Mouse (Mus musculus) adrenal gland, postnatal 14 days (tissue): Measurements from ENCODE around the gene Araf. TPM values are rescaled to one million over a fixed set of nuclear protein-coding genes. Genes with fewer than 3 reads are reported as not detected.
"Not testable (repeated sequence)": the region's sequence is repeated elsewhere in the genome, so short reads cannot be mapped to it uniquely, and the experiment has no call there.

ENCODE experiments used
- DNase-seq: peaks from one replicate; pipeline ENCODE4 v3.0.0; 2021; ENCODE audit warnings: mixed read lengths
- long read RNA-seq, 2 experiments: library from polyadenylated mRNA; stranded (forward); transcript quantifications; one replicate each; pipeline ENCODE4 v2.0.0; 2021
- total RNA-seq: library from RNA; stranded (reverse); gene quantifications from 2 replicates; pipeline ENCODE4 v1.2.3, GENCODE M21; 2021

Araf gene
- total RNA-seq, result 96.3 and 102 TPM in 2 replicates
- long read RNA-seq, experiment 1, transcript Araf-201 (16 exons, 2,358 nt), result major isoform, 40 of 103 reads
- long read RNA-seq, experiment 1, transcript Araf-202 (6 exons, 1,520 nt), result minor isoform, 20 of 103 reads
- long read RNA-seq, experiment 1, partial matches to known transcripts, result 13 of 103 reads
- long read RNA-seq, experiment 1, other reads (novel, unspliced or antisense), result 29 of 103 reads
- long read RNA-seq, experiment 2, transcript Araf-202 (6 exons, 1,520 nt), result minor isoform, 21 of 78 reads
- long read RNA-seq, experiment 2, transcript Araf-201 (16 exons, 2,358 nt), result major isoform, 27 of 78 reads
- long read RNA-seq, experiment 2, partial matches to known transcripts, result 15 of 78 reads
- long read RNA-seq, experiment 2, other reads (novel, unspliced or antisense), result 13 of 78 reads

DNA sequence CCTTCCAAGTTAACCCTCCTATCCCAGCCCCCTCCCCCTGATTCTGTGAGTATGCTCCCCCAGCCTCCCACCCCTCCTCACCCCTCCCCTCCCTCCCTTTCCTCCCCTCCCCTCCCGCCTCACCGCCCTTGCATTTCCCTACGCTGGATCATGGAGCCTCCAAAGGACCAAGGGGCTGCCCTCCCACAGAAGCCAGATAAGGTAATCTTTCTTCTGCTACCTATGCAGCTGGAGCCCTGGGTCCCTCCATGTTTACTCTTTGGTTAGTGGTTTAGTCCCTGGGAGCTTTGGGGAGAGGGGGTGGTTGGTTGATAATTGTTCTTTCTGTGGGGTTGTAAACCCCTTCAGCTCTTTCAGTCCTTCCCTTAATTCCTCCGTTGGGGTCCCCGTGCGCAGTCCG, at the start of gene Araf:
Araf (plus strand) TSS at position 134 of the 400 bp plus-strand sequence.
- peak; percentile 15 for DNase-seq

DNA sequence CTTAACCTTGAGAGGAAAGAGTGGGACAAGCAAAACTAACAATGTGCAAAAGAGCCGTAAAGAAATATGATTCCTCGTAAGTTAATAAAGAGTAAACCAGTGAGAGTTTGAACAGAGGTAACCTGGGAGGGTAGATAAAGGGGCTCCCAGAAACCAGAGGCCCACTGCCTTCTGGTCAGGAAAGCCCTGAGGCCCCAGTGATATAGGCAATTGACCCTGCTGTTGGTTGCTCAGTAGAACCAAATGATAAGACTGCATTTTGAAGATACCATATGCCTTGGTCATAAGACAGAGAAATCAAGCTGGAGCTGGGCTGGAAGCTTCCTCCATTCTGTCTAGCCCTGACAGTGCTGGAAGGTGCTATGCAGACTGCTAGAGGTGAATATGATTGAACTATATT, 48.8 kb upstream of the Araf start:
- DNase-seq, result no peak

DNA sequence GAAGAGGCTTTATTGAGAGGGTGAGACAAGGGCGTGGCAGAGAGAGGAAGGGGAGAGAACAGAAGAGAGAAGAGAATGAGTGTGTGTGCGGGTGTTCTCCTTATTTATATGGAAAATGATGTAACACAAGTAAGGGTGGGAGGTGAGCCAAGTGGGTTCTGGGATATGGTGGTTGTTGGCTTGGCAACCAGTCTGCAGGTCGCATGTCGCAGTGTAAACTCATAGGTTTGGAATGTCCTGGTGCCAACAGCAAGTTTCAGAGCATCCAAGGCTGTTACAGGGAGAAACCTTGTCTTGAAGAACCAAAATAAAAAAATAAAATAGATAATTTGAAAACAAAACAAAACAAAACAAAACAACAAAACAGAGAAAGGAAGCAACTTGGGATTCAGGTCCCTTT, 36.4 kb upstream of the Araf start:
- no peak for DNase-seq

DNA sequence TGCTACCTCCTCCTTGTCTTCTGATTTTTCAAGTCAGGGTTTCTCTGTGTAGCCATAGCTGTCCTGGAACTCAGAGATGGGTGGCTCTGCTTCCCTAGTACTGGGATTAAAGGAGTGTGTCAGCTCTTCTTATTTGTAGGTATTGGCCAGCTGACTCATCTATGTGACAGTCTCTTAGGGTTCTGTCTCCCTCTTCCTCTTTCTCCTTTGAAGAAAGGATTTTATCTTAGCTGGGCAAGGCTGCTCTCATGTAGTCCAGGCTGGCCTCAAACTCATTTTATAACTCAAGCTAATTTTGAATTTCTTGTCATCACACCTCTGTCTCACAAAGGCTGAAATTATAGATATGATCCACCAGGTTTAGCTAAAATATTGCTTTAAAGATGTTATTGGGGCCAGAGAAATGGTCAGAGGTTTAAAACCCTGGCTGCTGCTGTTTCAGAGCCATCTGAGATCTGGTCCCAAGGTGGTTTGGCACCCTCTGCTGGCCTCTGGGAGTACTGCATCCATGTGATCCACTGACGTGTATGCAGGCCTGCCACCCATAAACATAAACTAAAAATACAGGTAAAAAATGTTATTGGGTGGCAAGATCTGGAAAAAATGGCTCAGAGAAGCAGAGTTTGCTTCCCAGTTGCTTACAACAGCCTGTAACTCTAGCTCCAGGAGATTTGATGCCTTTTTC, 26.8 kb upstream of the Araf start:
- peak; percentile 86 for DNase-seq

DNA sequence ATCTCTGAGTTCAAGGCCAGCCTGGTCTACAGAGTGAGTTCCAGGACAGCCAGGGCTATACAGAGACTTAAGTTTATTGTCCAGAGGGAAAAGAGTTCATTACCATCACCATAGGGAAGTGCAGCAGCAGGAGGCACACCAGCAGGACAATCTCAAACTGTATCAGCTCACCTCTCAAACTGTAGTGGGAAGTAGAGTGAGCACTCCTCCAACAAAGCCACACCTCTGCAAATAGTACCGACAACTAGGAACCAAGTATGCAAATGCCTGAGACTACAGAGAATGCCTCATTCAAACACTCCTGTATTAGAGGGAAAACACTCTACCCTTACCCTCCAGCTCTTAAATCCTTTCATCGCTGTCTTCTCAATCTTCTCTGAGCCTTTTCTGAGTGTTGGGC, 25.9 kb upstream of the Araf start:
- DNase-seq, result no peak

DNA sequence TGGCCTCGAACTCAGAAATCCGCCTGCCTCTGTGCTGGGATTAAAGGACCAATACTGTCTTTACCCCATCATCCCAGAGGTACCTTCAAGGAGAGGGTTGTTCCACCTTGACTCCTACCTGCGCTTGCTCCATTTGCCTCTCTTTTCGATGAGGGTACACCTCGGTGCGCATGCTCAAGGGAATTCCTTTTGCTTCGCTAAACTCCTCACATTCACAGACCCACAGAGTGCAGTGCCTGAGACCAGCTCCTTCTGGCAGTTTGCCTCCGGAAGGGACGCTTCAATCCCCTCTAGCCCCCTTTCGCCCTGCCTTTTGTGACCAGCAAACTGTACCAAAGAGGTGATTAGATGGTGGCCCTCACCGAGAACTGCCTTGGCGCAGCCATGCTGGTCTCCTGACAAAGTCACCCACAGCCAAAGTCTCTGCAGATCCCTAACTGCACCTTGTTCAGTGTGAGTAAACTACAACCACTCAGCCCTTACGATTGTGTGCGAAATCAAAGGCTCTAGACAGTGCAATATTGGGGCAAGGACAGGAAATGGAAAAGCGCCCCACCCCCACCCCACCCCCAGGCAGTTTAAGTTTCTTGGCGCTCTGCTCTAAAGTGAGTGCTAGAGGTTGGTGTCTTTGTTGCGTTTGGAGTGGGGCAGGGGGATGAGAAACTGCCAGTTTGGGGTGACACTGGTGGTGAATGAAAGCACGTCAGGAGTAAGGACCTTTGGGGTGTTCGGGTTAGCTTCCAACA, 22.2 kb upstream of the Araf start:
- DNase-seq, result no peak

DNA sequence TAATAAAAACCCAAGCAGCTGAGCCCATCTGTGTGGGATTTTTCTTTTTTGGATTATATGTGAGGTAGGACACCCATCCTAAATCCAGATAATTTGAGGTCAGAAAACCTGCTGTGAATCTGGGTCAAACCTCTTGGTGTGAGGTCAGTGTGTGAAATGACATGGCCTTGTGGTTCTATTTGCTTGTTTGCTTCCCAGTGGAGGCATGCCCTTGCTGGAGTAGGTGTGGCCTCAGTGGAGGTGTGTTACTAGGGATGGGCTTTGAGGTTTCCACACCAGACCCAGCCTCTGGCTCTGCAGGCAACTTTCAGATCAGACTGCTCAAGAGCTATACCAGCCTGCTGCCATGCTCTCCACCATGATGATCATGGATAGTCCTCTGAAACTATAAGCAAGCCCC, 20.0 kb upstream of the Araf start:
- no peak for DNase-seq

DNA sequence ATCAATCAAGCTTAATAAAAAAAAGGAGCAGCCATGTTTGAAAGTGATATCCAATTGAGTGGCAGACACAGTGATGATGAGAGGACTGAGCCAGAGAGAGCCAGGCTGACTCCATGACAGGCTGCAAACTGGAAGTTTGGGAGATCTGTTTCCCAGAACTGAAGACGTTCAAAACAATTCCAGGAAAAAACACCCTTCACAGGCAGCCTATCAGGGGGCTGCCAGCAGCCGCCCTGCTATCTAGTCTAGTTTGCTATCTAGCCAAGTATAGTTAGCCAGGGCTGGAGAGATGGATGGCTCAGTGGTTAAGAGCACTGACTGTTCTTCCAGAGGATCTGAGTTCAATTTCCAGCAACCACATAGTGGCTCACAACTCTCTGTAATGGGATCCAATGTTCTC, 10.3 kb upstream of the Araf start:
- DNase-seq, result no peak

DNA sequence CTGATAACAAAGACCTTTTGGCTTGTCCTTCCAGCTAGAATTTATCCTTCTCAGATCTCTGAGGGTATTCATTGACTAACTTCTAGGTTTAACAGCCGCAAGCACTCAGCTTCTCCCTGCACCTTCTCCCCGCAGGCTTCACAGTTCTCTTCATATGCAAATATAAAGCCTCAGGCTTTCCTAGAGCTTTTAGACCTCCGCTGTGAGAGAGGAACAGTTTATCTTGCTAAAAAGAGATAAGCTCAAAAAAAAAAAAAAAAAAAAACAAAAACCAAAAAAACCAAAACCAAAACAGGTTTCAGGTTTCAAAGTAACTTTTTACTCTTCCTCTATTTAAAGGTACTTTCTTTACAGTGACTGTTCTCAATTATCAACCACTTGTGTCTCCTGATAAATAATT, 5.2 kb upstream of the Araf start:
- DNase-seq, result no peak

DNA sequence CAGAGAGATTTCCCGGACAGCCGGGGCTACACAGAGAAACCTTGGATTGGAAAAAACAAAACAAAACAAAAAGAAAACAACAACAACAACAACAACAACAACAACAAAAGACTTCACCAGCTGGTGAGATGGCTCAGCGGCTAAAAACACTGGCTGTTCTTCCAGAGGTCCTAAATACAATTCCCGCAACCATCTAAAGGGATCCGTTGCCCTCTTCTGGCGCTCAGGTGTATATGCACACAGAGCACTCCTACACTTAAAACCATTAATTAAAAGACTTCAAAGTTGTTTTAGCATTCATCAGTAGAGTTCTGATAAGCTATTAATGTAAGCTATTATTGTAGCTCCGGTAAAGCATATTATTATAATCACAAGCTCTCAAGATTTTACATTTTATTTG, 4.4 kb upstream of the Araf start:
- no peak for DNase-seq

DNA sequence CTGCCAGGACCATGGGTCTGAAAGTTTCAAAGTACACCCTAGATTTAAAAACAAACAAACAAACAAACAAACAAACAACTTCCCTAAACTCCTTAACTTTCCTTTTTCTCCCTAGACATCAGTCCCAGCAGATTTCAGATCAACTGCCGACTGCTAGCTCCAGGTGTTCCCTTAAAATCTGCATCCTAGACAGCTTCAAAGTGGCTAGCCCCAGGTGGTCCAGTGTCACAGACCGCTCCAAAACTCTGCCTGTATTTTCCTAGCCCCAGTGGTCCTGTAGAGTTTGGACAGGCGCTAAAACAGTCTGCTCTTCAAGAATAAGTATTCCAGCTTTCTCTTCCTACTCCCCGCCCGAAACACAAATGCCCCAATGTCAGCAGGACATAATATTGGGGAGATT, 3.4 kb upstream of the Araf start:
- no peak for DNase-seq

DNA sequence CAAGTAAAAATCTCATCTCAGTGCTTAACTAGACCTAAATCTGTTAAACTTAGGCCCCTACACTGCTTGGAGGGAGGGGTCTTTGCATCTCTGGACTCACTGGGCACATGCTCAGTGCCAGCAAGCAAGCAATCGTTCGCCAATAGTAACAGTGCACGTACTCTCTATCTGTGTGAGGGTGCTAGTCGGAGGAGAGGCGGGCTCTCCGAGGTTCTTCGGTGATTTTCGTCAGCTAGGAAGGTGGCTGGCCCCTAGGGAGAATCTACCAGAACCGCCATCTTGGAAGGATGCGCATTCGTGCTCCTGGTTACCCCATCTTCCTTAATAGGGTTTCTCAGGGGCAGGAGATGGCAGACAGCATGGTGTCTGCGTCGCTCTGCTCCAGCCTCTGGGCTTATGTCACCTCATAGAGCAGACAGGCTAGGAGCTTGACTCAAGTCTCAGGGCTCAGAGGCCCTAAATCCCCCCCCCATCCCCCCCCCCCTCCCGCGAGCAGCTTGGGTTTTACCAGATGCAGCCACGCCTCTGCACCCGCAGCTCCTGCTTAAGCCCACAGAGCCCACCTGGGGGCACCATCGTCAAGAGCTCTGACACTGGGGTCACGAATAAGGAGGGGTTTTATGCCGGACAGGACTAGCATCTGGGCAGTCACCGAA, 655 bp downstream of the Araf start:
- peak; percentile 85 for DNase-seq

DNA sequence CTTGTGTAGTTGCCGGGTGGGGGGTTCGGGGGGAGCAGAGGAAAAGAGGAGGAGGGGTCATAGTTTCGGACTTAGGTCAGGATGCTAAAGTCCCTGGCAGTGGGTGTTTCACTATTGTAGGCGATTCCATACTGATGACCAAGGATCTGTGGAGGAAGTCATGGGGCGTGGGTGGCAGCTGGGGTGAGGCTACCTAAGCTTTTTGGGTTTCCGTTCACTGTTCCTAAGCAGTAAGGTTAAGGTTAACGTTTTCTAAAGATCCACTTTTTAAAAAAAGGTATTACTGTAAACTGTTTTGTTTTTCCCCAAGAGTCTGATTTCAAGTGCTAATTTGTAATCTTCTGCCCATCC, 1.2 kb downstream of the Araf start:
- no peak for DNase-seq

DNA sequence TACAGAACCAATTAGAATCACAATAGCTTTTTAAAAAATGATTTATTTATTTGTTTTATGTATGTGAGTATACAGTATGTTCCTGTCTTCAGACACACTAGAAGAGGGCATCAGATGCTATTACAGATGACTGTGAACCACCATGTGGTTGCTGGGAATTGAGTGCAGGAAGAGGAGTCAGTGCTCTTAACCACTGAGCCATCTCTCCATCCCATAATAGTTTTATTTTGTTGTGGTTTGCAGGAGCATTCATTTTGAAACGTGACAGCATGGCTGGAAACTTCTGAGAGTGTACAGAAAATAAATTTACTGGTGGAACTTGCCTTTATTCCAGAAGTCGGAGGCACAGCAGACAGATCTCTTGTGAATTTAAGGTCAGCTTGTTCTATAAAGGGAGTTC, 3.8 kb downstream of the Araf start:
- no peak for DNase-seq

DNA sequence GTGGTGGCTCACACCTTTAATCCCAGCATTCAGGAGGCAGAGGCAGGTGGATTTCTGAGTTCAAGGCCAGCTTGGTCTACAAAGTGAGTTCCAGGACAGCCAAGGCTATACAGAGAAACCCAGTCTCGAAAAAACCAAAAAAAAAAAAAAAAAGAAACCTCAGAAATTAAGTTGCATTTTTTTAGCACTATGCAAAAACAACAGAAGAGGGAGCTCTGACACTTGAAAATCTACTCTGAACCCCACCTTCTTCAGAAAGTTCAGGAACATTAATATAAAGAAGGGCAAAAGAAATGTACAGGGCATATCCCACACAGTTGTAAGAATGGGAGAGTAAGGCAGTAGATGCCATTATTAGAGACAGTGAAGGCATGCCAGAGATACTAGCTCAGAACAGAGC, 6.7 kb downstream of the Araf start:
- not testable (repeated sequence) for DNase-seq

DNA sequence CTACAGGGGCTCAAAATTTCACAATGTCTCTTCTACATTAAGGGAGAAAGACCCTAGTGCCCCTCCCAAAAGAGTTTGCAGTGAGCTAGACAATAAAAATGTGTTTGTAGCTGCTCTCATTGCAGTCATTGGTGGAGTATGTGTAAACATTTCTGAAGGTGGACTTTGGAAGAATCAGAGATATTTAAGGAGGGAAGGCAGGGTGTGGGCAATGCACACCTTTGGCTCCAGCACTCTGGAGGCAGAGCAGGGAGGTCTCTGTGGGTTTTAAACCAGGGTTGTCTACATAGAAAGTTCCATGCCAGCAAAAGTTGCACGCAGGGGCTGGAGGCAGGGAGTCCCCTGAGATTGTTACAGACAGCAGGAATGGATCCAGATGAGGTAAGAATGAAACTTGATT, 8.7 kb downstream of the Araf start:
- DNase-seq, result no peak

DNA sequence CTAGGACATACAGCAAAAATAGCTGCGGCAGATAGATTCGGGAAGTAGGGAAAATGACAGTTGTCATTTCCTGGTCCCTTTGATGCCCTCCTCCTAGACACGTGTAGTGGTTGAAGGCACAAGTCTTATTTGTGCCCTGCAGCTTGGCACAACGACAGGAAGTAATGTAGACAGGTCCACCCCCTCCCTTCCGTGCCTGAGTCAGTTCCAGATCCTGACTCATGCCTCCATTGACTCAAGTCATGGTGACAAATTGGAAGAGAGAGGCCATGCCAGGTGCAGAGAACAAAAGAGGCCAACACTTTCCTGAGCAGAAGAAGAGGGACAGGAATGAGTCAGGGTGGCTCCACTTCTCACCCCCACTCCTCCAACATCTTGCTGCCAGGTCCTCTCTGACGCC, 19.4 kb downstream of the Araf start:
- DNase-seq, result peak; percentile 69

DNA sequence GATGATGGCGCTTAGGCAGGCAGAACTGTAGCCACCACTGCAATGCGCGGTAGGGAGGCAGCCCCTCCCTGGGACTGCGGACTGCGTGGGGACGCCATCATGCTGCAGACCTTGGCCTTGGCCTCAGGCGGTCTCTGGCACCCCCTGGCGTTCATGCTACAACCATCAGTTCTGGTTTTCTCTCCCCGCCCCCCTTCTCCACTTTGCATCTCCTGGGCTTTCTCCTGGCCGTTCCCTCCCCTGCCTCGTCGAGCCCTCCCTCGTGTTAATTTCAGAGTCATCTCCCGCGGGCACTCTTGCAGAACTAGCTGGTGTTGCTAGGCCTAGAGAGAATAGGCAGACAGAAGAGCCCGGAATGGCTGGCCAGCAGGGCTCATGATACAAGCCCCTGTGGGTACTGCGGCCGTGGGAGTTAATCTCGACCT, 21.6 kb downstream of the Araf start:
- peak; percentile 93 for DNase-seq

DNA sequence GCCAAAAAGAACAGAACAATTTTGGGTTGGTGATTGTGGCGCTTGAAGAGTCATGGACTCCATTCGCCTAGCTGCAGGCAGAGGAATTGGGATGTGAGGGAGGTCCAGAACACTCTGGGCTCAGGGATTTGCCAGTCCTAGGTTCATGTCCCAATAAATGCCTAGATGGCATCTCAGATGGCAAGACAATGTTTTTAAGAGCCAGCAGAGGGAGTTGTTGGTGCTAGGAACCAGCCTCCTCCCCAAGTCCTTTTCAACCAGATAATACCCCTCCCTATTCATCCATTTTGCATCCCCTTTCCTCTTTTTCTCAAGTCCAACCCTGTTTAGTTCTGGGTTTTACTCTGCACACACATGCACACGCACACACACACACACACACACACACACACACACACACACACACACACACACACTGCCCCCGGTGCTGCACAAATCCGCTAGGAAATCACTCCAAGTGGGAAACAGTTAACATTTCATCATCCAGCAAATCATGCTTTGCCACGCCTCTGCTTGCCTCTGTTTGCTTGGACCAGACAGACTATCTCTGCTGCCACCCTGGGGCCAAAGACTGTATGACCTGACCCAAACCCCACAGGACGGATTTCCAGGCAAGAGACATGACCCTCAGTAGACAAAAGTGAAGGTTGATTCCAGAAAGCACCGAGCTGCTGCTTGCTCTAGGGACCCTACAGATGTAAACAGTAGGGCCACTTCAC, 22.3 kb downstream of the Araf start:
- DNase-seq, result peak; percentile 79

DNA sequence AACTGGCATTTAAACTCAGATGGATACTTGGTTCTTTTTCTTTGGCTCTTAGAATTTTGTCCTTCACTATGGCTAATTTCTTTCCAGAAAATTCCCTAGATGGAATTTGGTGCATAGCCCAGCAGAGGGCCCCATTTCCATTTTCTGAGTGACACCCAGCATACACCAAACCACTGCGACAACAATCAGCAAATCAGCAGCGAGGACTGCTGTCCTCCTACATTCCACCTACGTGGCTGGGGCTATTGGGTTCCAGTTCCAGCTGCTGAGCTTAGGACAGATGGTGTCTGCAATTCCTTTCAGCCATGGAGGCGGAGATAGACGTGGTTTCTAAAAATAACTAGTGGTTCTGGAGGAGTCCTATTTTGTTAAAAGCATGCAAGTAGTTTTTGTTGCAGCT, 31.3 kb downstream of the Araf start:
- DNase-seq, result peak; percentile 73

DNA sequence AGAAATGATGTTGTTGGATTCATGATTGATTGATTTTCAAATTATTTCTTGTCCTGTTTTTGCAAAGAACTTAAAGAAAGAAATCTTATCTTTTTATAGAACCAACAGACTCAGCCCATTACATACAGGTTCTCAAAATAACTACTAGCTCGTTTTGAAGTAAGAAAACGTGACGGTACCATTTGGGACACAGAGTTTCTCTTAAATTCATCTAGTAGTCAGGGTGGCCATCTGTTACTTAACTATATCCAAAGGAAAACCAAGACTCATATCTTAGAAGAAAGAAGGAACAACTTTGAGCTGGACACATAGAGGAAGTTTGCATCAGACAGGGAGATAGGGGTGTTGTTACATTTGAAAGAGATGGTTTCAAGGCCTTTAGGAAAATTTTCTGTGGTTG, 49.6 kb downstream of the Araf start:
- no peak for DNase-seq

DNA sequence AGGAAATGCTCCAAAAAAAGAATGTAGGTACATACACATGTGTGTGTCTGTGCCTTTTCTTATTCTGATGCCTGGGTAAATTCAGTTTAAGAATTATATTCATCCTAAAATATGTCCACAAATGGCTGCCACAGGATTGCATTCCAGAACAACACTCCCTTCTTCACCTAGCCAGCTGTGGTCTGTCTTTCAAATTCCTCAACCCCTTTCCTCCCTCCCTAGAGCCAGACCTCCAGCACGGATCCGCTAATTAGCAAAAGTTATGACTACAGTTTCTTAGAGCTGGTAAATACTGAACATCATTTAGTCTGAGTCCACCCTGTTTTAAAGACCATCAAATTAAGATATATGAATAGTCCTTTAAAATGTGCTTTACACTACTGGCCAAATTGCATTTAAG, 50.2 kb downstream of the Araf start:
- no peak for DNase-seq
